Mouse (Mus musculus) limb, embryonic 14.5 days (tissue): ENCODE results near the gene Urb1. TPM values are rescaled to one million over a fixed set of nuclear protein-coding genes. Genes with fewer than 3 reads are reported as not detected.

ENCODE experiments used
- ATAC-seq: fragments of 200-750 bp; cut with Nextera tagmentation; 2 replicates; pipeline ENCODE4 v1.8.0; 2017; ENCODE audit warnings: low read depth, moderate number of reproducible peaks, moderate TSS enrichment; ENCODE audit not compliant: low FRiP score
- DNase-seq: peaks from one replicate; pipeline ENCODE4 v3.0.0-alpha.2; 2015; ENCODE audit warnings: low spot score
- H3K27ac ChIP-seq: fragments of 300-500 bp; sonication (generic); replicated peaks from 2 replicates; pipeline ENCODE4 v1.5.1; 2014; ENCODE audit warnings: low read depth, mild to moderate bottlenecking, low read length, moderate library complexity, mixed read lengths
- H3K27me3 ChIP-seq: fragments of 300-500 bp; sonication (generic); 2 replicates; pipeline ENCODE4 v1.6.1; 2014; ENCODE audit warnings: low read length, mixed read lengths; ENCODE audit not compliant: control insufficient read depth, insufficient read depth
- H3K36me3 ChIP-seq: fragments of 300-500 bp; sonication (generic); 2 replicates; pipeline ENCODE4 v1.6.1; 2014; ENCODE audit warnings: mild to moderate bottlenecking, low read length, moderate library complexity, mixed read lengths; ENCODE audit not compliant: control insufficient read depth, insufficient read depth
- H3K4me1 ChIP-seq: fragments of 300-500 bp; sonication (generic); 2 replicates; pipeline ENCODE4 v1.6.1; 2014; ENCODE audit warnings: antibody characterized with exemption, low read length, mixed read lengths; ENCODE audit not compliant: control insufficient read depth, insufficient read depth
- H3K4me2 ChIP-seq: fragments of 300-500 bp; sonication (generic); replicated peaks from 2 replicates; pipeline ENCODE4 v1.6.1; 2014; ENCODE audit warnings: low read depth, mild to moderate bottlenecking, low read length, moderate library complexity; ENCODE audit not compliant: severe bottlenecking
- H3K4me3 ChIP-seq: fragments of 300-500 bp; sonication (generic); replicated peaks from 2 replicates; pipeline ENCODE4 v1.5.1; 2014; ENCODE audit warnings: low read length
- H3K9ac ChIP-seq: fragments of 300-500 bp; sonication (generic); 2 replicates; pipeline ENCODE4 v1.6.1; 2014; ENCODE audit warnings: mild to moderate bottlenecking, low read depth, low read length, moderate library complexity; ENCODE audit not compliant: severe bottlenecking
- H3K9me3 ChIP-seq: fragments of 300-500 bp; sonication (generic); 2 replicates; pipeline ENCODE4 v1.6.1; 2016; ENCODE audit warnings: low read length; ENCODE audit not compliant: control insufficient read depth
- POLR2A ChIP-seq: fragments of 200-500 bp; IDR thresholded peaks from 2 replicates; pipeline ENCODE4 v1.8.0; 2012; ENCODE audit warnings: inconsistent platforms, mild to moderate bottlenecking, moderate library complexity, borderline replicate concordance; ENCODE audit not compliant: insufficient read depth, insufficient read length; ENCODE audit errors: extremely low read depth
- WGBS: fragments of 180-500 bp; shearing (Covaris S2); extraction: QIAGEN DNeasy Blood & Tissue Kit; methylation state at CpG from one replicate; pipeline ENCODE4 v1.1.7; 2014; 5-methylcytosine and 5-hydroxymethylcytosine counted together
- polyA plus RNA-seq, 2 experiments: library from polyadenylated mRNA; depleted of rRNA in 1 of 2; stranded (reverse) in 1 of 2; unstranded in 1 of 2; fragments of >200 nt; fragmentation: Nextera tagmentation in 1 of 2; extraction: Ambion mirVana in 1 of 2; gene quantifications; 2 replicates each; pipeline versions ENCODE4 v1.2.1 to v1.2.3; 2012 to 2014

The Urb1 gene
- polyA plus RNA-seq, 2 experiments, result 8.6 to 10.6 TPM

- no peak overlapping the region for H3K9ac ChIP-seq
- H3K4me2 ChIP-seq, result no peak overlapping the region
- H3K36me3 ChIP-seq, result peaks cover 35% of the 10 kb centered on the region
- no peak for TF ChIP-seq POLR2A
- WGBS, result 93% methylated on average over 5 of the region's 5 CpGs
- H3K27ac ChIP-seq, result no peak overlapping the region
- no peak for DNase-seq
- H3K9me3 ChIP-seq, result no peaks in the 10 kb centered on the region
- no peak for ATAC-seq
- H3K27me3 ChIP-seq, result no peaks in the 10 kb centered on the region
- H3K4me3 ChIP-seq, result no peak overlapping the region
- H3K4me1 ChIP-seq, result 0 out of 2 replicates have a peak, but pooled peaks cover 3% of the 10 kb centered on the region
These were observed 5.7 kb downstream of the Urb1 start for GRCm38 (mm10) chr16:90804466-90804865.

- WGBS, result 86% methylated on average over 3 of the region's 3 CpGs
- no peak overlapping the region for H3K27ac ChIP-seq
- no peak overlapping the region for H3K4me2 ChIP-seq
- no peak for DNase-seq
- TF ChIP-seq POLR2A, result no peak
- H3K36me3 ChIP-seq, result peaks cover 45% of the 10 kb centered on the region
- no peaks in the 10 kb centered on the region for H3K27me3 ChIP-seq
- H3K4me1 ChIP-seq, result no peaks in the 10 kb centered on the region
- no peak overlapping the region for H3K9ac ChIP-seq
- H3K4me3 ChIP-seq, result no peak overlapping the region
- H3K9me3 ChIP-seq, result no peaks in the 10 kb centered on the region
- 0 out of 2 replicates have a peak, but pooled peaks have one; percentile 30 for ATAC-seq
These were observed 8.3 kb downstream of the Urb1 start for GRCm38 (mm10) chr16:90801928-90802327.

GRCm38 (mm10) chr16:90801251-90801650, 9.0 kb downstream of the Urb1 start:
- Histone ChIP-seq H3K27me3 (no peaks in the 10 kb centered on the region), H3K9me3 (no peaks in the 10 kb centered on the region), H3K4me1 (no peaks in the 10 kb centered on the region), H3K27ac (no peak overlapping the region), H3K36me3 (peaks cover 49% of the 10 kb centered on the region), H3K4me2 (no peak overlapping the region), H3K9ac (no peak overlapping the region), H3K4me3 (no peak overlapping the region)
- 94% methylated on average over 5 of the region's 5 CpGs for WGBS
- ATAC-seq (no peak), DNase-seq (no peak)
- TF ChIP-seq POLR2A, result no peak

GRCm38 (mm10) chr16:90799840-90800239, 10.4 kb downstream of the Urb1 start:
- H3K4me3 ChIP-seq, result no peak overlapping the region
- no peak for ATAC-seq

GRCm38 (mm10) chr16:90798848-90799247, 11.4 kb downstream of the Urb1 start:
- peaks cover 58% of the 10 kb centered on the region for H3K36me3 ChIP-seq
- whole genome bisulfite sequencing, result 87% methylated on average over 5 of the region's 5 CpGs

More at GRCm38 (mm10) chr16:90799840-90800239, 10.4 kb downstream of the Urb1 start:
- Histone ChIP-seq H3K9me3 (no peaks in the 10 kb centered on the region), H3K4me1 (no peaks in the 10 kb centered on the region), H3K4me2 (no peak overlapping the region), H3K9ac (no peak overlapping the region), H3K36me3 (peaks cover 57% of the 10 kb centered on the region), H3K27ac (no peak overlapping the region), H3K27me3 (no peaks in the 10 kb centered on the region)
- TF ChIP-seq POLR2A, result no peak
- WGBS, result 90% methylated on average over 10 of the region's 10 CpGs
- DNase-seq, result no peak

GRCm38 (mm10) chr16:90798446-90798845, 11.8 kb downstream of the Urb1 start:
- Histone ChIP-seq H3K4me2 (no peak overlapping the region), H3K27me3 (no peaks in the 10 kb centered on the region), H3K27ac (no peak overlapping the region), H3K9me3 (no peaks in the 10 kb centered on the region), H3K4me1 (no peaks in the 10 kb centered on the region), H3K9ac (no peak overlapping the region), H3K36me3 (peaks cover 59% of the 10 kb centered on the region), H3K4me3 (no peak overlapping the region)
- 85% methylated on average over 8 of the region's 8 CpGs for WGBS
- ATAC-seq (no peak), DNase-seq (no peak)
- no peak for TF ChIP-seq POLR2A

More at GRCm38 (mm10) chr16:90798848-90799247, 11.4 kb downstream of the Urb1 start:
- Histone ChIP-seq H3K9me3 (no peaks in the 10 kb centered on the region), H3K4me2 (no peak overlapping the region), H3K27ac (no peak overlapping the region), H3K4me3 (no peak overlapping the region), H3K4me1 (no peaks in the 10 kb centered on the region), H3K9ac (no peak overlapping the region), H3K27me3 (no peaks in the 10 kb centered on the region)
- ATAC-seq (no peak), DNase-seq (no peak)
- TF ChIP-seq POLR2A, result no peak
